Mouse (Mus musculus): ENCODE measurements around the gene Sec24d. TPM values are rescaled to one million over a fixed set of nuclear protein-coding genes. Genes with fewer than 3 reads are reported as not detected.
A peak's percentile ranks its signal among the peaks of the same experiment; 100 is the strongest.
"Not testable (repeated sequence)": the region's sequence is repeated elsewhere in the genome, so short reads cannot be mapped to it uniquely, and the experiment has no call there.

Gene Sec24d
- polyA plus RNA-seq, 1 experiment: 227 TPM

DNA sequence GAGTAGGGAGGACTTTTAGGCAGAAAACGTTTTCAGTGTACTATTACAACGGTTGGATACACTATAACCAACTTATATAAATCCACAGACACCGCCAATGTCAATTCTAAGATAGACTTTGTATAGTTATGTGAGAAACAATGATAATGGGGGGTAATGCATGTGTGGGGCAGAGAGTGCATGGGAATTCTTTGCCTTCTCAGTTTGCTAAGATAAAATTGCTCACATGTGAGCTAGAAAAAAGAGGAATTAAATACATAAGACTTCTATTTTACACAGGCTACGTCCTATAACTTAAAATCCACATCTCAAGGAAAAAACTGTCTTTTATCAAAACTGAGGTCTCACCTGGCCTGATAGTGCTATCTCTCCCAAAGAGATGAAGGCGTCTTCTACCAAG is 103.7 kb downstream of the Sec24d start:
- TF ChIP-seq CTCF (IDR thresholded peaks at IDR 0.05; ENCODE audit: extremely low read depth, insufficient read length, insufficient replicate concordance, low read depth, low read length) (no peak), POLR2A (IDR thresholded peaks at IDR 0.05; ENCODE audit: low read depth, low read length) (no peak)
- Histone ChIP-seq H3K4me1 (ENCODE audit: control insufficient read depth, insufficient read depth, insufficient read length, low read length) (no peaks in the 10 kb centered on the region), H3K27ac (ENCODE audit: insufficient read depth, low read depth, low read length) (no peak overlapping the region), H3K4me3 (ENCODE audit: low read depth, low read length) (no peak overlapping the region), H3K27me3 (ENCODE audit: control insufficient read depth, insufficient read depth, low read length) (no peaks in the 10 kb centered on the region), H3K36me3 (ENCODE audit: control insufficient read depth, insufficient read depth, low read length) (peaks cover 38% of the 10 kb centered on the region)
- 92% methylated on average over 5 of the region's 5 CpGs for WGBS

DNA sequence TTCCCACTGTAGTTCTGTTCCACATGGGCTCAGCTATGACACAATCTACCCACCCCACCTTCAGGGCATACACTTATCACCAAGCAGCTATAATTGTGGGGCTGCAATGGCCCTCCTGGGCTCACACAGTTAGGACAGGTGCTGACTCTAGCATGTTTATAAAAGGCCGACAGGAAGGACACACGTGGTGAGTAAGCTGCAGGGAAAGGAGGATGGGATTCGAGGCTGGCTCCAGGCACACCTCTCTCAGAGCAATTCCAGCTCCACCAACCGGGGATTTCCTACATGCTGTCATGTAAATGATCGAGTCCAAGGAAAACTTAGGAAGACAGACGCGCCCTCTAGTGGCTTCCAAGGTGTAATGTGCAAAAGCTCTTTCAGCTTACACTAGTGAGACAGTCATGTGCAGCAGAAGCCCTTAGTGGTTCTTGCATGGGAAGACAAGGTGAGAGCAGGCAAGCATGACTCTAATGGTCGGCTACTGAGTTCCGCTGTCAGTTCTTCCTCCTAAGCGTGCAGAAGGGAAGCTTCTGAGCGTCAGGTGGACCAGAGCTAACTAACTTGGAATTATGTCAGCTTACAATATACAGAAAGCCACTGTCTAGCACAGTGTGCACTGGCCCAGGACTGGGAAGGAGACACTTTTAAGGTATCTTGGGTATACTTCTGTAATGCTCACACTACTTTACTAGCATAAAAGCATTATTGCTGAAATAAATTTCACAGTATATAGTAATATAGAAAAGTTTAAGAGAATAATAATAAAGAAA is 104.7 kb downstream of the Sec24d start:
- no peak overlapping the region for H3K27ac ChIP-seq (ENCODE audit: insufficient read depth, low read depth, low read length)
- H3K36me3 ChIP-seq (ENCODE audit: control insufficient read depth, insufficient read depth, low read length): peaks cover 33% of the 10 kb centered on the region
- H3K4me1 ChIP-seq (ENCODE audit: control insufficient read depth, insufficient read depth, insufficient read length, low read length): no peaks in the 10 kb centered on the region
- no peak for TF ChIP-seq POLR2A (IDR thresholded peaks at IDR 0.05; ENCODE audit: low read depth, low read length)
- TF ChIP-seq CTCF (IDR thresholded peaks at IDR 0.05; ENCODE audit: extremely low read depth, insufficient read length, insufficient replicate concordance, low read depth, low read length): peak; percentile 53; the same call in 1 of the 2 replicates
- 29% methylated on average over 11 of the region's 11 CpGs for WGBS
- H3K27me3 ChIP-seq (ENCODE audit: control insufficient read depth, insufficient read depth, low read length): no peaks in the 10 kb centered on the region
- no peak overlapping the region for H3K4me3 ChIP-seq (ENCODE audit: low read depth, low read length)

GRCm38 (mm10) chr3:123376562-123376961 is 109.3 kb downstream of the Sec24d start:
- Histone ChIP-seq H3K36me3 (ENCODE audit: control insufficient read depth, insufficient read depth, low read length) (peaks cover 35% of the 10 kb centered on the region), H3K4me3 (ENCODE audit: low read depth, low read length) (no peak overlapping the region), H3K27ac (ENCODE audit: insufficient read depth, low read depth, low read length) (no peak overlapping the region), H3K27me3 (ENCODE audit: control insufficient read depth, insufficient read depth, low read length) (no peaks in the 10 kb centered on the region), H3K4me1 (ENCODE audit: control insufficient read depth, insufficient read depth, insufficient read length, low read length) (no peaks in the 10 kb centered on the region)
- 97% methylated on average over 3 of the region's 3 CpGs for WGBS
- no peak for TF ChIP-seq POLR2A (IDR thresholded peaks at IDR 0.05; ENCODE audit: low read depth, low read length)
- TF ChIP-seq CTCF (IDR thresholded peaks at IDR 0.05; ENCODE audit: extremely low read depth, insufficient read length, insufficient replicate concordance, low read depth, low read length): no peak

DNA sequence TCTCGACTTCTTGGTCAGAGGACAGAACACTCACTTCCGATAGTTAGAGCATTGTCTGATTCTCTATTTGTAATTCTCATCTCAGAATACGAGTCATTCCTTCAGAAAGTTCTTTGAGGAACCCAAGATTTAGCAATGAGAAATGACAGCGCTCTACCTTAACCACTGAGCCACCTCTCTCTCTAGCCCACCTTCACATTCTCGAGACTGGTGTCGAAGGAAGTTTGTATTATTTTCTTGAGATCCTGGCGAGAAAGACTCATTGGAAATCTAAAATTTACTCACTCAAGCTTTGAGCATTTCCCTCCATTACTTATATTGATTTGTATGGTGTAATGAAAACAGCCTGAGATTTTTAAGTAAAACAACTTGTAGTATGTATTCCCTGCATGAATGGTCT is 117.2 kb downstream of the Sec24d start:
- 80% methylated on average over 7 of the region's 7 CpGs for WGBS

DNA sequence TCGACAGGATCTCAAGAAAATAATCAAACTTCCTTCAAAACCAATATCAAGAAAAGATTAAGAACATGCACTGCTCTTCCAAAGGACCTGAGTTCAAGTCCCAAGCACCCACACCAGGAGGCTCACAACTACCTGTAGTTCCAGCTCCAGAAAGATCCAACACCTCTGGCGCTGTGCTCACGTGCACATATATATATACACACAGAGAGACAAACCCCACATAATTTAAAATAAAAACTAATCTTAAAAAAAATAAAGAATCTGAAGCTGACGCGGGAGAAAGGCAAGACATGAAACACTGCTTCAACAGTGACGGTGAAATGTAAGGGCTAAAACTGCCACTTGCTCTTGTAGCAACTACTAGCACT is 117.8 kb downstream of the Sec24d start:
- peaks cover 2% of the 10 kb centered on the region; the same call in 1 of the 2 replicates for H3K4me1 ChIP-seq (ENCODE audit: control insufficient read depth, insufficient read depth, insufficient read length, low read length)

More for the DNA sequence above, 117.2 kb downstream of the Sec24d start:
- Histone ChIP-seq H3K36me3 (ENCODE audit: control insufficient read depth, insufficient read depth, low read length) (peaks cover 14% of the 10 kb centered on the region), H3K27ac (ENCODE audit: insufficient read depth, low read depth, low read length) (no peak overlapping the region), H3K4me1 (ENCODE audit: control insufficient read depth, insufficient read depth, insufficient read length, low read length) (peaks cover 2% of the 10 kb centered on the region; the same call in 1 of the 2 replicates), H3K4me3 (ENCODE audit: low read depth, low read length) (no peak overlapping the region), H3K27me3 (ENCODE audit: control insufficient read depth, insufficient read depth, low read length) (no peaks in the 10 kb centered on the region)
- TF ChIP-seq CTCF (IDR thresholded peaks at IDR 0.05; ENCODE audit: extremely low read depth, insufficient read length, insufficient replicate concordance, low read depth, low read length) (no peak), POLR2A (IDR thresholded peaks at IDR 0.05; ENCODE audit: low read depth, low read length) (no peak)

GRCm38 (mm10) chr3:123385486-123386156 is 118.4 kb downstream of the Sec24d start, which contains the start of gene Mettl14:
Gene Mettl14, minus strand, starts transcription at chr3:123386108.
- under 1% methylated on average over 40 of the region's 41 CpGs for WGBS
- Histone ChIP-seq H3K27ac (ENCODE audit: insufficient read depth, low read depth, low read length) (peak within 1 kb of the TSS; percentile 95), H3K4me3 (ENCODE audit: low read depth, low read length) (peak within 1 kb of the TSS; percentile 98), H3K4me1 (ENCODE audit: control insufficient read depth, insufficient read depth, insufficient read length, low read length) (peaks cover 2% of the 10 kb centered on the region; the same call in 1 of the 2 replicates), H3K36me3 (ENCODE audit: control insufficient read depth, insufficient read depth, low read length) (peaks cover 8% of the 10 kb centered on the region), H3K27me3 (ENCODE audit: control insufficient read depth, insufficient read depth, low read length) (no peaks in the 10 kb centered on the region)
- TF ChIP-seq CTCF (IDR thresholded peaks at IDR 0.05; ENCODE audit: extremely low read depth, insufficient read length, insufficient replicate concordance, low read depth, low read length) (no peak), POLR2A (IDR thresholded peaks at IDR 0.05; ENCODE audit: low read depth, low read length) (no peak; the same call in 1 of the 2 replicates)

More for the DNA sequence above, 117.8 kb downstream of the Sec24d start:
- peaks cover 9% of the 10 kb centered on the region for H3K36me3 ChIP-seq (ENCODE audit: control insufficient read depth, insufficient read depth, low read length)
- peak overlapping the region; percentile 58; the same call in 1 of the 2 replicates for H3K27ac ChIP-seq (ENCODE audit: insufficient read depth, low read depth, low read length)
- 9% methylated on average over 6 of the region's 6 CpGs for WGBS
- peak overlapping the region; percentile 98 for H3K4me3 ChIP-seq (ENCODE audit: low read depth, low read length)
- H3K27me3 ChIP-seq (ENCODE audit: control insufficient read depth, insufficient read depth, low read length): no peaks in the 10 kb centered on the region
- TF ChIP-seq POLR2A (IDR thresholded peaks at IDR 0.05; ENCODE audit: low read depth, low read length) (no peak), CTCF (IDR thresholded peaks at IDR 0.05; ENCODE audit: extremely low read depth, insufficient read length, insufficient replicate concordance, low read depth, low read length) (no peak)

- H3K4me1 ChIP-seq (ENCODE audit: control insufficient read depth, insufficient read depth, insufficient read length, low read length); H3K36me3 ChIP-seq (ENCODE audit: control insufficient read depth, insufficient read depth, low read length); H3K27me3 ChIP-seq (ENCODE audit: control insufficient read depth, insufficient read depth, low read length): not testable (repeated sequence)
- H3K4me3 ChIP-seq (ENCODE audit: low read depth, low read length): peak overlapping the region; percentile 98
- 21% methylated on average over 12 of the region's 12 CpGs for WGBS
- H3K27ac ChIP-seq (ENCODE audit: insufficient read depth, low read depth, low read length): peak overlapping the region; percentile 57
Observed at GRCm38 (mm10) chr3:123386157-123386780, 119.0 kb downstream of the Sec24d start.
